Mouse (Mus musculus): ENCODE measurements around the gene Tubgcp6.

The Tubgcp6 gene

GRCm38 (mm10) chr15:89062518-89062910 is 60.4 kb downstream of the Tubgcp6 start:
- DNase-seq (ENCODE audit: low spot score) = no peak

GRCm38 (mm10) chr15:89061761-89062517 is 61.0 kb downstream of the Tubgcp6 start:
- no peak for DNase-seq (ENCODE audit: low spot score)

- DNase-seq (ENCODE audit: low spot score) = no peak
These were observed 62.0 kb downstream of the Tubgcp6 start for GRCm38 (mm10) chr15:89060811-89061460.

- DNase-seq (ENCODE audit: low spot score) = peak; percentile 43
These were observed 62.8 kb downstream of the Tubgcp6 start for GRCm38 (mm10) chr15:89060032-89060681.

- DNase-seq (ENCODE audit: low spot score) = peak; percentile 40
These were observed 63.6 kb downstream of the Tubgcp6 start, which contains the start of gene Panx2 for GRCm38 (mm10) chr15:89059161-89059931. Gene Panx2, plus strand, starts transcription at chr15:89059734.

GRCm38 (mm10) chr15:89058736-89059135 is 64.2 kb downstream of the Tubgcp6 start:
- DNase-seq (ENCODE audit: low spot score) = peak; percentile 3

GRCm38 (mm10) chr15:89054666-89055065 is 68.2 kb downstream of the Tubgcp6 start:
- DNase-seq (ENCODE audit: low spot score) = peak; percentile 4

All from testis, postnatal 14 days (tissue).